Mouse (Mus musculus): ENCODE data around the gene Cdk17.

DNA sequence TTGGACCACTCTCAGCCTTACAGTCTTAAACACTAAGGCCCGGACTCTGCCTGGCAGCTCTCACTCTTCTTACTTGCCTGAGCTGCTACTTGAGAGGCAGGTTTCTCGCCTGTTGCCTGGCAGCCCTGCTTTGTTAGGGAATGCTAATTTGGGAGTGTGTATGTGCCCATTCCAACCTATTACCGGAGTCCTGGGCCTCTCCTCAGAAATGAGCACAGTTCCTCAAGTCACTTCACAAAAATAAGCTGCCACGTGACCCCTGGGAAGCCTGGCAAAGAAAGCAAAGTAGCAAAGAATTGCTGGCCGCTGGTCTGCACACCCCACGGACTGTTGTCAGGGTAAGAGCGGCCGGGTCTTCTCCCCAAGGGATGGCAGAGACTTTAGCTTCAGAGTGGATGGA, 102.8 kb downstream of the Cdk17 start:
- TF ChIP-seq POLR2A (IDR thresholded peaks at IDR 0.05; ENCODE audit: control insufficient read depth, low read depth, low read length) (no peak), CTCF (IDR thresholded peaks at IDR 0.05; ENCODE audit: control insufficient read depth, insufficient read depth, insufficient replicate concordance, low read depth, low read length) (no peak)
